Mouse (Mus musculus) embryonic facial prominence, embryonic 14.5 days (tissue): ENCODE measurements around the gene Nans. TPM values are rescaled to one million over a fixed set of nuclear protein-coding genes. Genes with fewer than 3 reads are reported as not detected.

Source experiments
- ATAC-seq: fragments of 200-750 bp; cut with Nextera tagmentation; 2 replicates; pipeline ENCODE4 v1.8.0; 2017; ENCODE audit warnings: low read depth, moderate number of reproducible peaks, moderate TSS enrichment
- DNase-seq: peaks from one replicate; pipeline ENCODE4 v3.0.0-alpha.2; 2015; ENCODE audit warnings: low spot score
- H3K27ac ChIP-seq: fragments of 300-500 bp; sonication (generic); replicated peaks from 2 replicates; pipeline ENCODE4 v1.5.1; 2014; ENCODE audit warnings: low read depth, mild to moderate bottlenecking, low read length, moderate library complexity
- H3K27me3 ChIP-seq: fragments of 300-500 bp; sonication (generic); replicated peaks from 2 replicates; pipeline ENCODE4 v1.6.1; 2014; ENCODE audit warnings: low read length; ENCODE audit not compliant: control insufficient read depth, insufficient read depth
- H3K36me3 ChIP-seq: fragments of 300-500 bp; sonication (generic); 2 replicates; pipeline ENCODE4 v1.6.1; 2014; ENCODE audit warnings: low read length, mixed read lengths; ENCODE audit not compliant: control insufficient read depth, insufficient read depth
- H3K4me1 ChIP-seq: fragments of 300-500 bp; sonication (generic); 2 replicates; pipeline ENCODE4 v1.6.1; 2014; ENCODE audit warnings: antibody characterized with exemption, low read length; ENCODE audit not compliant: control insufficient read depth, insufficient read depth
- H3K4me2 ChIP-seq: fragments of 300-500 bp; sonication (generic); 2 replicates; pipeline ENCODE4 v1.6.1; 2014; ENCODE audit warnings: low read depth, mild to moderate bottlenecking, low read length, moderate library complexity, mixed read lengths
- H3K4me3 ChIP-seq: fragments of 300-500 bp; sonication (generic); 2 replicates; pipeline ENCODE4 v1.5.1; 2014; ENCODE audit warnings: low read depth, mild to moderate bottlenecking, low read length
- H3K9ac ChIP-seq: fragments of 300-500 bp; sonication (generic); 2 replicates; pipeline ENCODE4 v1.6.1; 2014; ENCODE audit warnings: low read depth, mild to moderate bottlenecking, low read length, moderate library complexity, mixed read lengths
- H3K9me3 ChIP-seq: fragments of 300-500 bp; sonication (generic); 2 replicates; pipeline ENCODE4 v1.6.1; 2016; ENCODE audit warnings: low read length; ENCODE audit not compliant: control insufficient read depth
- WGBS: fragments of 180-500 bp; shearing (Covaris S2); extraction: QIAGEN DNeasy Blood & Tissue Kit; methylation state at CpG from one replicate; pipeline ENCODE4 v1.1.7; 2014; 5-methylcytosine and 5-hydroxymethylcytosine counted together
- polyA plus RNA-seq: library from polyadenylated mRNA; unstranded; fragments of >200 nt; fragmentation: Nextera tagmentation; extraction: Ambion mirVana; gene quantifications from 2 replicates; pipeline ENCODE4 v1.2.1, GENCODE M21; 2014

The Nans gene
- polyA plus RNA-seq, 1 experiment from 2014 or later = 75.3 TPM

GRCm38 (mm10) chr4:46465740-46466139 lies 23.3 kb upstream of the Nans start:
- DNase-seq (no peak), ATAC-seq (no peak)
- WGBS = 92% methylated on average over 3 of the region's 3 CpGs

DNA sequence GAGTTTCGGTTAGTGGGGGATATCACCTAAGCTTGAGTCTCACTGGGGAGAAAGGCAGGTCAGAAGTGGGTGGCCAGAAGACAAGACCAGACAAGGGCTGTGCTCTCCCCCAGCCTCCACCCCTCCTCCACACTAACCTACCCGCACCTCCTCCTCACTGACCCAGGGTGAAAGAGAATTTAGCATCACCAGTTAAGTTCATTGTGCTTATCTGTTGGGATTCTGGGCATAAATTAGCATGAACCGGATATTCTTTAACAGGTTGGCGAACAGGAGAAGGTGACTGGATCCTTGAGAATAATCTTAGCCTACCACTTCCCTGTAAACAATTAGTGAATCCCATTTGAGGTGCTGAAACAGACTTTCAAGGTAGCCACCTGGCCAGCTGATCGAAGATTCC lies 13.9 kb upstream of the Nans start:
- DNase-seq = no peak
- Histone ChIP-seq H3K4me2 (no peak overlapping the region), H3K27me3 (no peaks in the 10 kb centered on the region), H3K4me1 (no peaks in the 10 kb centered on the region), H3K36me3 (peaks cover 67% of the 10 kb centered on the region), H3K4me3 (no peak overlapping the region), H3K9me3 (no peaks in the 10 kb centered on the region), H3K9ac (no peak overlapping the region), H3K27ac (no peak overlapping the region)
- WGBS = 89% methylated on average over 5 of the region's 5 CpGs
- no peak for ATAC-seq

More at GRCm38 (mm10) chr4:46465740-46466139, 23.3 kb upstream of the Nans start:
- Histone ChIP-seq H3K27ac (no peak overlapping the region), H3K9ac (no peak overlapping the region), H3K4me1 (no peaks in the 10 kb centered on the region), H3K36me3 (peaks cover 97% of the 10 kb centered on the region), H3K27me3 (no peaks in the 10 kb centered on the region), H3K4me2 (no peak overlapping the region), H3K4me3 (no peak overlapping the region), H3K9me3 (no peaks in the 10 kb centered on the region)

DNA sequence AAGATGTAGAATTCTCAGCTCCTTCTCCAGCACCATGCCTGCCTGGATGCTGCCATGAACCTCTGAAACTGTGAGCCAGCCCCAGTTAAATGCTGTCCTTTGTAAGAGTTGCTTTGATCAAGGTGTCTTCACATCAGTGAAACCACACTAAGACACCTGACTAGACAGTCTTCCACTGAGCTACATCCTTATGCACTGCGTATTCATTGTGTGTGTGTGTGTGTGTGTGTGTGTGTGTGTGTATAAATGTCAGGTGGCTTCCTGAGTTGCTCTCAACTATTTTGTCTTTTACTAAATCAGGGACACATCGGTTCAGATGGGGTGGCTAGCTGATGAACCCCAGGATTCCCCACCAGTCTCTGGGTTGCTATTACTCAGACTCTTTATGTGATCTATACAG lies 10.0 kb upstream of the Nans start:
- DNase-seq (no peak), ATAC-seq (no peak)
- H3K27ac ChIP-seq = no peak overlapping the region
- peaks cover 29% of the 10 kb centered on the region for H3K36me3 ChIP-seq
- H3K4me2 ChIP-seq = no peak overlapping the region
- H3K9ac ChIP-seq = no peak overlapping the region
- no peak overlapping the region for H3K4me3 ChIP-seq
- H3K9me3 ChIP-seq = no peaks in the 10 kb centered on the region
- H3K27me3 ChIP-seq = no peaks in the 10 kb centered on the region
- 97% methylated on average over 2 of the region's 2 CpGs for WGBS
- no peaks in the 10 kb centered on the region for H3K4me1 ChIP-seq

- Histone ChIP-seq H3K4me3 (no peak overlapping the region), H3K27ac (no peak overlapping the region), H3K27me3 (no peaks in the 10 kb centered on the region), H3K9ac (no peak overlapping the region), H3K36me3 (no peaks in the 10 kb centered on the region), H3K4me2 (no peak overlapping the region), H3K9me3 (0 out of 2 replicates have a peak, but pooled peaks cover 3% of the 10 kb centered on the region), H3K4me1 (no peaks in the 10 kb centered on the region)
- DNase-seq = peak; percentile 54
- ATAC-seq = no peak
- 37% methylated on average over 14 of the region's 14 CpGs for WGBS
Measured at GRCm38 (mm10) chr4:46485696-46486417, 3.2 kb upstream of the Nans start.

DNA sequence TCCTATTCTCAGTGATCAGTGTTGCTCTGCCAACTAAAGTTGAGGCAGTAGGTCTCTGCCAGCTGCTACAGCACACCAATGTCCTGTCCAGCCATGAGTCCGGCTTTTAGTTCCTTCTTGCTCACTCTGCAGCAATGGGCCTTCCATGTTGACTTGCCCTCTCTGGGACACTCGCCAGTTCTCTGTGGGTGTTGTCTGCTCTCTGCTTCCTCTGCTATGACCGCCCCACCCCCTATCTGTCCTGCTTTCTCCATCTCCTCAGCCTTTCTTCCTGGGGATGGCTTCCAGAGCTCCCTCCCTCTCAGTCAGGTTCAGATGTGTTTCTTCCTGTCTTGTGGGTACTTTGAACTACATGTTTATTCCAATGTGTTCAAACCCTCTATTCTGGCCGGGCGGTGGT lies 1.7 kb upstream of the Nans start:
- 87% methylated on average over 5 of the region's 5 CpGs for WGBS
- H3K9ac ChIP-seq = no peak overlapping the region
- ATAC-seq = no peak

GRCm38 (mm10) chr4:46493071-46493470 lies 4.0 kb downstream of the Nans start:
- DNase-seq (no peak), ATAC-seq (no peak)
- 0 out of 2 replicates have a peak, but pooled peaks cover 3% of the 10 kb centered on the region for H3K9me3 ChIP-seq
- H3K4me3 ChIP-seq = no peak overlapping the region
- no peak overlapping the region for H3K27ac ChIP-seq
- H3K36me3 ChIP-seq = peaks cover 51% of the 10 kb centered on the region
- no peak overlapping the region for H3K4me2 ChIP-seq
- 93% methylated on average over 6 of the region's 6 CpGs for WGBS
- no peak overlapping the region for H3K9ac ChIP-seq
- no peaks in the 10 kb centered on the region for H3K4me1 ChIP-seq
- no peaks in the 10 kb centered on the region for H3K27me3 ChIP-seq

More for the DNA sequence above, 1.7 kb upstream of the Nans start:
- Histone ChIP-seq H3K36me3 (0 out of 2 replicates have a peak, but pooled peaks cover 7% of the 10 kb centered on the region), H3K27ac (no peak overlapping the region), H3K27me3 (no peaks in the 10 kb centered on the region), H3K4me2 (no peak overlapping the region), H3K4me1 (no peaks in the 10 kb centered on the region), H3K4me3 (no peak overlapping the region), H3K9me3 (0 out of 2 replicates have a peak, but pooled peaks cover 3% of the 10 kb centered on the region)
- DNase-seq = no peak

- peaks cover 76% of the 10 kb centered on the region for H3K36me3 ChIP-seq
Measured at GRCm38 (mm10) chr4:46495543-46495942, 6.5 kb downstream of the Nans start.

DNA sequence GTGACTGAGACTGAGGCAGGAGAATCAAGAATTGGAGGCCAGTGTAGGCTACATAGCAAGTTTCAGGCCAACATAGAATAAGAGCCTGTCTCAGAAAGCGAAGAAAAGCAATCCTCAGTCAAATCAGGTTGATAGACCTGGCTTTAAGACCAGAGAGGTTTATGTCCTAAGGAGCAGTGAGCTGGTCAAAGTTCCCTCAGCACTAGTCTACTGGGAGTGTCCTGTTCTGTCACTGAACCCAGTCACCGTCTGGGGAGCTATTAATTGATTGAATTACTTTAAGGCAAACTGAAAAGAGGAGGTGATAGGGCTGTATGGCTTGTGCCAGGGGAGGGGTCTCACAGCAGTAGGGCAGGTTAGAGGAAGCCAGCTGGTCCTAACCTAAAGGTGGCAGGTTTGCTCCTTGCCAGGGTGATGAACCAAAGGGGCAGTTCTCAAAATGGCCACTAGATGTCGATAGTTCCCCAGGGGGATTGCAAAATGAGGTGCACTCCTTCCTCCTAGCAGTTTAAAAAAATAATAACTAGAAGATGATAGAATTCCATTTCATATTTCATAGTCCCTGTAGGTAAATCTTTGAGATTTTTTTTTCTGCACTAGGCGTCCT lies 8.3 kb downstream of the Nans start:
- no peaks in the 10 kb centered on the region for H3K9me3 ChIP-seq
- no peaks in the 10 kb centered on the region for H3K27me3 ChIP-seq
- H3K36me3 ChIP-seq = peaks cover 86% of the 10 kb centered on the region
- H3K4me3 ChIP-seq = no peak overlapping the region
- H3K9ac ChIP-seq = no peak overlapping the region
- 43% methylated on average over 4 of the region's 4 CpGs for WGBS
- no peaks in the 10 kb centered on the region for H3K4me1 ChIP-seq
- H3K27ac ChIP-seq = no peak overlapping the region
- no peak overlapping the region for H3K4me2 ChIP-seq
- no peak for ATAC-seq
- DNase-seq = peak; percentile 43

More at GRCm38 (mm10) chr4:46495543-46495942, 6.5 kb downstream of the Nans start:
- Histone ChIP-seq H3K4me2 (no peak overlapping the region), H3K4me1 (no peaks in the 10 kb centered on the region), H3K27ac (no peak overlapping the region), H3K27me3 (no peaks in the 10 kb centered on the region), H3K9ac (no peak overlapping the region), H3K4me3 (no peak overlapping the region), H3K9me3 (no peaks in the 10 kb centered on the region)
- DNase-seq (no peak), ATAC-seq (no peak)
- WGBS = 91% methylated on average over 12 of the region's 12 CpGs
